Mouse (Mus musculus) heart, adult 10 weeks (tissue): ENCODE data around the gene Slf1. TPM values are rescaled to one million over a fixed set of nuclear protein-coding genes. Genes with fewer than 3 reads are reported as not detected.

Source experiments
- polyA plus RNA-seq: library from polyadenylated mRNA; stranded (reverse); fragments of 350-450 nt; fragmentation: Illumina TruSeq; extraction: RNeasy Lipid Tissue Mini Kit (QIAGEN cat#74804); gene quantifications from one replicate; pipeline ENCODE4 v1.2.3, GENCODE M21; 2014; ENCODE audit warnings: low read depth, low replicate concordance

The Slf1 gene
- 23.5 TPM for polyA plus RNA-seq

GRCm38 (mm10) chr13:77134931-77135620, at the start of gene Slf1, which contains the start of gene 2210408I21Rik:
TSS of gene Slf1 (minus strand) at chr13:77135473.
TSS of gene 2210408I21Rik (plus strand) at chr13:77135540.

Other genes starting within 250 kb of the Slf1 start
- 4.1 TPM for gene 2210408I21Rik, start 67 bp upstream of the Slf1 start, polyA plus RNA-seq